Mouse (Mus musculus): Measurements from ENCODE around the gene Bco2. TPM values are rescaled to one million over a fixed set of nuclear protein-coding genes. Genes with fewer than 3 reads are reported as not detected.

Gene Bco2
- 0.17 and 0.48 TPM in 2 replicates for polyA plus RNA-seq (2016; fragmentation: Nextera tagmentation; extraction: Ambion mirVana)

DNA sequence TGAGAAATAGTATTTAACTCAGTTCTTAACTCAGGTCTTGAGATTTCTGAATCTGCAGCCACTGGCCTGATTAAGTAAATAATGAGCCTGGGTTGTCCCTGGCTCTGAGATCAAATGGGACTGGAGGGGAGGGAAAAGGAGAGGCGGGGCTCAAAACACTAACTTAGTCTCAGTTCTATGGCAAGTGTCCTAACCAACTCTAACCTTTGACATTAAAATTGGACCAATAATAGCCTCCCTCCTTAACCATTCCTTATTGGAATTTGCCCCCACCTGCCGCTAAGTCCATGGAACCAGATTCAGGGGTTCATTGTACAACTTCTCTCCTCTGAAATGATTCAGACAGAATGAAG, at the start of gene Bco2:
TSS of gene Bco2 (minus strand) at position 88 of the 353 bp plus-strand sequence.
- Histone ChIP-seq H3K4me2 (replicated peaks) (peak within 1 kb of the TSS; percentile 50), H3K36me3 (no peaks in the 10 kb centered on the region), H3K9ac (replicated peaks) (peak within 1 kb of the TSS; percentile 51; the same call in 1 of the 2 replicates), H3K9me3 (no peaks in the 10 kb centered on the region), H3K4me3 (peak within 1 kb of the TSS; percentile 29), H3K27ac (replicated peaks) (peak within 1 kb of the TSS; percentile 93), H3K27me3 (no peaks in the 10 kb centered on the region), H3K4me1 (peaks cover 16% of the 10 kb centered on the region)
- 12% methylated on average over 2 of the region's 2 CpGs for WGBS
- ATAC-seq (ENCODE audit: low FRiP score, low read depth), result peak; percentile 77

DNA sequence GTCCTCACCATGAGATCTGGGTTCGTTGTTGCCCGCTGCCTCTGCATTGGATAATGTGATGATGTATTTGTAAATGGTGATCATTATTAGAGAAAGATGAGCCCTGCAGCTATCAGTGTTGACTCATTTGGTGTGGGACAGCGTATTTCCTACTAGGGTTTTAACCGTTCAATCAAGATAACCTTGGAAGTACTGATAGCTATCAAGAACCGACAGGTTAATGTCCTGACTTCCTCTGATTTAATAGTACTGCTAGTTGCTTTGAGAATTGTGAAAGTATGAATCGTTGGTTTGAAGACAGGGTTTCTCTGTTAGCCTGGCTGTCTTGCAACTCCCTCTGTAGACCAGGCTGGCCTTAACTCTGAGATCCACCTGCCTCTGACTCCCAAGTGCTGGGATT, 49.4 kb upstream of the Bco2 start:
- Histone ChIP-seq H3K4me1 (peaks cover 23% of the 10 kb centered on the region), H3K27ac (replicated peaks) (peak overlapping the region; percentile 88), H3K9ac (replicated peaks) (peak overlapping the region; percentile 88), H3K4me2 (replicated peaks) (peak overlapping the region; percentile 83), H3K9me3 (no peaks in the 10 kb centered on the region), H3K36me3 (peaks cover 43% of the 10 kb centered on the region), H3K27me3 (no peaks in the 10 kb centered on the region), H3K4me3 (peak overlapping the region; percentile 80)
- ATAC-seq (ENCODE audit: low FRiP score, low read depth), result no peak
- WGBS, result 7% methylated on average over 6 of the region's 6 CpGs

DNA sequence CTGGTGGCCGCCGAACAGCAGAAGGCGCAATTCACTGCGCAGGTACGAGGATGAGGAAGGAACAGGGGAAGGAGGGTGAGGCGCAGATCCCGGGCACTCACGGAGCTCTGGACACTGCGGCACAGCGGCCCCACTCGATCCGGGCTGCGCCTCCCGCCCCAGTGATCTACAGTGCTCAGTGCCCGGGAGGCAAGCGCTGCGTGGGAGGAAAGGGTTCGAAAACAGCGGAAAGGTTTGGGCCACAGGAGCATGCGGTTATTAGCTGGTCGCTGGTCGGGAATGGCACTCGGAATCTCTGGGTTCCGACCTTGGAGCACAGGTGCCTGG, 49.0 kb upstream of the Bco2 start:
- H3K4me2 ChIP-seq (replicated peaks), result peak overlapping the region; percentile 83
- H3K9me3 ChIP-seq, result no peaks in the 10 kb centered on the region
- peak overlapping the region; percentile 88 for H3K27ac ChIP-seq (replicated peaks)
- H3K9ac ChIP-seq (replicated peaks), result peak overlapping the region; percentile 88
- ATAC-seq (ENCODE audit: low FRiP score, low read depth), result peak; percentile 90
- H3K4me3 ChIP-seq, result peak overlapping the region; percentile 80
- H3K36me3 ChIP-seq, result peaks cover 44% of the 10 kb centered on the region
- H3K27me3 ChIP-seq, result no peaks in the 10 kb centered on the region
- 1% methylated on average over 24 of the region's 24 CpGs for WGBS
- H3K4me1 ChIP-seq, result peaks cover 23% of the 10 kb centered on the region

DNA sequence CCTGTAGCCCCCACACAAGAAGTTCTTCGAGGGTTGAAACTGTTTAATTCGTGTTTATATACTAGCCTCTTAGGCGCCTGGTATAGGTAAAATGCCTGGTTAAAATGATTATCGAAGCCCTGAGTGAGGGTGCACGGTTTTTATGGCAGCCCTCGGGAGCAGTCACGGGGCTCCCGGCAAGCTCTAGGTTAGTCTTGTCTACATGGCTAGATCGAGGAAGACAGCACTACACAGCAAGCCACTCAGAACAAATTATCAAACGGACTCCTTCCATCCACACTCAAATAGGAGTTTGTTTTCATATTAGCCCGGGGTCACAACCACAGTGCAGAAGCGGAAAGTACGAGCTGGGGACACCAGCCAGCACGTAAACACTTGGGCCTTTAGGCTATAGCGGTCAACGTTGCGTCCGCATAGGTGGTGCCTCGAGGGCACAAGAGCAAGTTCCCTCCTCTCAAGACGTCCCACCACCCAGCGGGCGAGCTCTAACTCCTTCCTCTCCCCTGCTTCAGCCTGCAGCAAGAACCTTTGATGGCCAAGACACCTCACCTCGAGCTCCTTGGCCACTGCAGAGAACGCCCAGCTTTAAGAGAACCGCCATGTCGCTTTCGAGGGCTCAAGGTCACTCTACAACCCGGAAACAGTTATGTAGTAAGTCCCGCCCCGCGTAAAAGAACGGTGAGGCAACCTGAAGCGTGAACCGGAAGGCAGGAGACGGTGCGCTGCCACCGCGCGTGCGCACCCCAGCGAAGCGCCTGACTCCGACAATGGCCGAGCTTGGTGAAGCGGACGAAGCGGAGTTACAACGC, 48.4 kb upstream of the Bco2 start, which contains the start of the genes Sdhd and Timm8b:
TSS of gene Sdhd (minus strand) at position 624 of the 809 bp plus-strand sequence.
TSS of gene Timm8b (plus strand) at position 722 of the 809 bp plus-strand sequence.
- Histone ChIP-seq H3K9ac (replicated peaks) (peak within 1 kb of the TSS; percentile 88), H3K4me1 (peaks cover 23% of the 10 kb centered on the region), H3K4me3 (peak within 1 kb of the TSS; percentile 80), H3K9me3 (no peaks in the 10 kb centered on the region), H3K27ac (replicated peaks) (peak within 1 kb of the TSS; percentile 88), H3K36me3 (peaks cover 46% of the 10 kb centered on the region), H3K4me2 (replicated peaks) (peak within 1 kb of the TSS; percentile 83), H3K27me3 (no peaks in the 10 kb centered on the region)
- WGBS, result 1% methylated on average over 48 of the region's 48 CpGs
- ATAC-seq (ENCODE audit: low FRiP score, low read depth), result peak; percentile 98

DNA sequence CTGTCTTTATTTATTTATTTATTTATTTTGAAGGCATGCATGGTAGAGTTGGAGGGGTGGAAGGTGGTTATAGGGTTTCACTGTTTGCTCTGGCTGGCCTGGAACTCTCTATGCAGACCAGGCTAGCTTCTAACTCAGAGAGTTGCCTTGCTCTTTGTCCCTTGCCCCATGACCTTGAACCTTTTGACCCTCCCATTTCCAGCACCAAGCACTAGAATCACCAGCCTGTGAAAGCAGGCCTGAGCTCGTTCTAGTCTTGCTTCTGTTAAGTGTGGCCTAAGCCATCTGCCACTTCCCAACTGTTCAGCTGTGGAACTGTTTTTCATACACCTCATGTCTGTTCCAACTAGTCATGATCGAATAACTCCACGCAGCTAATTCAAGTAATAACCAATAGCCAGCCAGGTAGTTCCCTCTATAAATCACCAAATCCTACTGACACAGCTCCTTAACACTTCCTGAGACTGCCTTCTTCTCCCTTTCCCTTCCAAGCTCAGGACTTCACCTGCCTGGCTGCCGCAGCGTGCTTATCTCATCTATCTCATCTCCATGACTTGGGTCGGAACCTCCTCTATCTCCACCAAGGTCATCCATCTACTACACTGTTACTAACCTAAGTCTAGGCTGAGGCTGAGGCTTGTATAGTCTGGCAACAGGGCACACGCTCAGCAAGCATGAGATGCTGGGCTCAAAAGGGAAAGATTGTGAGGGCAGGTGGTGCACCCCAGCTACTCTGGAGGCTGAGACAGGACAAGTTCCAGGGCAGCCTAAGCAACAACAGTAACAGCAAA, 47.3 kb upstream of the Bco2 start:
- 89% methylated on average over 7 of the region's 7 CpGs for WGBS
- peaks cover 46% of the 10 kb centered on the region for H3K36me3 ChIP-seq
- H3K4me2 ChIP-seq (replicated peaks), result peak overlapping the region; percentile 83
- ATAC-seq (ENCODE audit: low FRiP score, low read depth), result no peak
- H3K4me1 ChIP-seq, result peaks cover 23% of the 10 kb centered on the region
- peak overlapping the region; percentile 80 for H3K4me3 ChIP-seq
- H3K9ac ChIP-seq (replicated peaks), result peak overlapping the region; percentile 88; the same call in 1 of the 2 replicates
- no peaks in the 10 kb centered on the region for H3K27me3 ChIP-seq
- no peak overlapping the region for H3K27ac ChIP-seq (replicated peaks)
- no peaks in the 10 kb centered on the region for H3K9me3 ChIP-seq

DNA sequence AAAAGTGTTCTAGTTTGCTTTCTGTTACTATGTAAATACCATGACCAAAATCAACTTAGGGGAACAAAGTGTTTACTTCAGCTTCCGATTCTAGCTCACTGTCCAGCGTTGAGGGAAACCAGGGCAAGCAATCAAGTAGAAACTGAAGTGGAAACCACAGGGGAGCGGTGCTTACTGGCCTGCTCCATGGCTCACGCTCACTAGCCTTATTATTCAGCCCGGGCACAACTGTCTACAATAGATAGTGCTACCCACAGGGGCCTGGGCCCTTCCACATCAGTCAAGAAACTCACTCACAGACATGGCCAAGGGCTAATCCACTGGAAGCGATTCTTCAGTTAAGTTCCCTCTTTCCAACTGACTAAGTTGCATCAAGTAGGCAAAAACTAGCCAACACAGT, 46.6 kb upstream of the Bco2 start:
- 86% methylated on average over 6 of the region's 6 CpGs for WGBS
- no peak overlapping the region for H3K27ac ChIP-seq (replicated peaks)
- H3K4me3 ChIP-seq, result no peak overlapping the region
- no peak overlapping the region for H3K4me2 ChIP-seq (replicated peaks)
- H3K27me3 ChIP-seq, result no peaks in the 10 kb centered on the region
- no peak overlapping the region for H3K9ac ChIP-seq (replicated peaks)
- H3K9me3 ChIP-seq, result no peaks in the 10 kb centered on the region
- peaks cover 23% of the 10 kb centered on the region for H3K4me1 ChIP-seq
- peaks cover 47% of the 10 kb centered on the region for H3K36me3 ChIP-seq
- ATAC-seq (ENCODE audit: low FRiP score, low read depth), result no peak

DNA sequence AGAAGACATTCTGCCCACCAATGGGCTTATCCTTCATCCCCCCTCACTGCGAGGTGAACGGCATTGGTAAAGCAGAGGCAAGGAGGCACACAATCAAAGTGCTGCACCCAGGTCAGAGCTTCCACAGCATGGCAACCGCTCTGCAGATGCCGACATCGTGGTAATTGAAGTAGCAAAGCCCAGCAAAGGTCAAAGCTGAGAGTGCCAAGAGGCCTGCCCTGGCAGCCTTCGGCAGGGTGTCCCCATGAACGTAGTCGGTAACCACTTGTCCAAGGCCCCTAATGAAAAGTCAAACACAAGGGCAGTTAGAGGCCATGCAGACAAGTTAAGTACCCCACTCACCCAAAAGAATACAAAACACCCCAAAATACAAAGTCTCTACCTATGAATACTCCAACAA, 42.0 kb upstream of the Bco2 start:
- Histone ChIP-seq H3K9ac (replicated peaks) (no peak overlapping the region), H3K27ac (replicated peaks) (no peak overlapping the region), H3K4me3 (no peak overlapping the region), H3K27me3 (no peaks in the 10 kb centered on the region), H3K9me3 (no peaks in the 10 kb centered on the region), H3K4me1 (peaks cover under 1% of the 10 kb centered on the region), H3K4me2 (replicated peaks) (no peak overlapping the region), H3K36me3 (peaks cover 58% of the 10 kb centered on the region)
- WGBS, result 97% methylated on average over 8 of the region's 8 CpGs
- no peak for ATAC-seq (ENCODE audit: low FRiP score, low read depth)

DNA sequence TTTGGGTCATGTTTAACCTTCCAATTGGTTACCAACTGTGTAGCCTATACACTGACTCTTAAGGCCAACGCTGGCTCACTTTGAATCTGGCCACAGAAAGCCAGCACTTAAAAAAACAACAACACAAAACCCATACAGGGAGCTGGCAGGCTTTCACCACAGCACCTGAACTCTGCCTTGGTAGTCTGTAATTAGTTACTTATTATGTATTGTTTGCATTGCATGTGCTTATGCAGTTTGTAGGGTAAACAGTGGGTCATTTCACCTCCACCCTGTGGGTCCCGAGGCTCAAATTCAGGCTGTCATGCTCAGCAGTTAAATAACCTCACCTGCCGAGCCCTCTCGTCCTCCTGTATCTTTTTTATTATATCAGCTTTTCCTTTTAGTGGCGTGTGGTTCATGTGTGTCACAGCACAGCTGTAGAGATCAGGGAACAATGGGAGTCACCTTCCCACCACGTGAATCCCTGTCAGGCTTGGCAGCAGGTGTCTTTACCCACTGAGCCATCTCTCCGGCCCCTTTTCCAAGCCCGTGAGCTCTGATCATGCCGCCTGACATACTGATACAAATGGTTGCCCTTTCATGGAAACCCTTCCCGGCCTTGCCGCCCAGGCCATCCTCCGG, 39.9 kb upstream of the Bco2 start:
- Histone ChIP-seq H3K27me3 (no peaks in the 10 kb centered on the region), H3K36me3 (peaks cover 50% of the 10 kb centered on the region), H3K27ac (replicated peaks) (no peak overlapping the region), H3K9ac (replicated peaks) (no peak overlapping the region), H3K4me2 (replicated peaks) (no peak overlapping the region), H3K9me3 (no peaks in the 10 kb centered on the region), H3K4me3 (no peak overlapping the region), H3K4me1 (no peaks in the 10 kb centered on the region)
- ATAC-seq (ENCODE audit: low FRiP score, low read depth), result no peak
- 85% methylated on average over 12 of the region's 12 CpGs for WGBS

DNA sequence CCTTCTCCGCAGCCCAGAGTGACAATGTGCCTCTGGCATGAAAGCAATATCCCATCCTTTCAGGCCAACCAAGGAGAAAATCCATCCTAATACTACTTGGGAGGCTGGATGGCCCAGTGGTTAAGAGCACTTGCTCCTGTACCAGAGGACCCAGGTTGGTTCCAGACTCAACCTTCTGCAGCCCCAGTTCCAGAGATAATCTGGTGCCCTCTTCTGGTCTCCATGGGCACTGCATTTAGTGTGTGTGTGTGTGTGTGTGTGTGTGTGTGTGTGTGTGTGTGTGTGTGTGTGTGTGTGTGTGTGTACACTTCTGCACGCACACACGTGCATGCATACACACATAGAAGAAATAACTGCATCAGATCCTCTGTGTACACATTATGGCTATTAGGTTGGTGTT, 38.6 kb upstream of the Bco2 start:
- no peaks in the 10 kb centered on the region for H3K27me3 ChIP-seq
- ATAC-seq (ENCODE audit: low FRiP score, low read depth), result no peak
- WGBS, result 83% methylated on average over 3 of the region's 3 CpGs

DNA sequence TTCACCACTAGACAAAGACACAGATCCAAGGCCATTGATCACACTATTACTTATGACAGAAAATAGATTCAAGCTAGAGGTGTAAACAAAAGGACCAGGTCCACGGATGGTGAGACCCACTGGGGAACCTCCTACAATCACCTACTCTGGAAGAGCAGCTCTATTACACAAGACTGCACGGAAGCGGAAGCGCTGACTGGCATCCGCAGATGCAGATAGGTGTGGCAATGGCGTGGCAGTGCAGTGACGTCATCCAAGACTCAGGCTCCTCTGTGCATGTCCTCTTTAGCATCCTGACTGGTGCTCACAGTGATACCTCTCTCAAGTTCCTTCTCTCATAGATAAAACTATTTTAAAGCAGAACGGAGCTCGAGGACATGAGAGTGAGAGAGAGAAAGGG, 38.0 kb upstream of the Bco2 start:
- ATAC-seq (ENCODE audit: low FRiP score, low read depth), result no peak
- H3K4me1 ChIP-seq, result no peaks in the 10 kb centered on the region
- H3K36me3 ChIP-seq, result peaks cover 31% of the 10 kb centered on the region
- H3K9me3 ChIP-seq, result no peaks in the 10 kb centered on the region
- no peak overlapping the region for H3K9ac ChIP-seq (replicated peaks)
- H3K27me3 ChIP-seq, result no peaks in the 10 kb centered on the region
- WGBS, result 92% methylated on average over 9 of the region's 9 CpGs
- H3K27ac ChIP-seq (replicated peaks), result no peak overlapping the region
- H3K4me3 ChIP-seq, result no peak overlapping the region
- no peak overlapping the region for H3K4me2 ChIP-seq (replicated peaks)

More for the DNA sequence above, 38.6 kb upstream of the Bco2 start:
- Histone ChIP-seq H3K36me3 (peaks cover 37% of the 10 kb centered on the region), H3K9me3 (no peaks in the 10 kb centered on the region), H3K4me2 (replicated peaks) (no peak overlapping the region), H3K9ac (replicated peaks) (no peak overlapping the region), H3K4me1 (no peaks in the 10 kb centered on the region), H3K27ac (replicated peaks) (no peak overlapping the region), H3K4me3 (no peak overlapping the region)

DNA sequence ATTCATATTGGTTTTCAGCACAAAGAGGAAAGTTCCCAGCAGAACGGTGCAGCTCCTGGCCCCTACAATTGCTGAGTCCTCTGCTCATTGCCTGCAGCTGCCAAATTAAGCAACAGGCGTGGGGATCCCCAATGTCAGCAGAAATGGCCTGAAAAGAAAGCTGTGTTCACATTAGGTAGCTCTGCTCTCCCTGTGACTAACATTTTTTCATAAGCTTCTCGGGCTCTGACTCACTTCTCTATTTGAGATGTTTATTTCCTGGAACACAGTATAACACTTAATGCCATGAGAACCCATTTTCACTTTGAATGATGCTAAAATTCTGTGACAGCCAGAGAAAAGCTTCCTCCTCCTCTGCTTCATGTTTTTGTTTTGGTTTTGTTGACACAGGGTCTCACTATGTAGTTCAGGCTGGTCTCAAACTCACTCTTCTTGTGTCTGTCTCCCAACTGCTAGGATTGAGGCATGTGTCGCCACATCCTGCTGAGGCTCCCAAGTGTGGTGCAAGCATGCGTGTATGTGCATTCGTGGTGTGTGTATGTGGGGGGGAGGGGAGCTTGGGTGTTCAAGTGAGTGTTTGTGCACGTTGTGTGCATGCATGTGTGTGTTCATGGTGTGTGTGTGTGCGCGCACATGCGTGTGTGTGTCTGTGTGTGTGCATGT, 36.0 kb upstream of the Bco2 start:
- no peak overlapping the region for H3K4me2 ChIP-seq (replicated peaks)
- 82% methylated on average over 10 of the region's 10 CpGs for WGBS
- no peak for ATAC-seq (ENCODE audit: low FRiP score, low read depth)
- H3K27ac ChIP-seq (replicated peaks), result no peak overlapping the region
- no peaks in the 10 kb centered on the region for H3K4me1 ChIP-seq
- no peaks in the 10 kb centered on the region for H3K9me3 ChIP-seq
- peaks cover 12% of the 10 kb centered on the region for H3K36me3 ChIP-seq
- no peaks in the 10 kb centered on the region for H3K27me3 ChIP-seq
- no peak overlapping the region for H3K9ac ChIP-seq (replicated peaks)
- H3K4me3 ChIP-seq, result no peak overlapping the region

Measured in midbrain, embryonic 12.5 days (tissue).